Mouse (Mus musculus) ZHBTc4 (cell line): ENCODE data around the gene Ssu2.

Experiments used
- DNase-seq: peaks from one replicate; pipeline ENCODE4 v3.0.0-alpha.2; 2011; ENCODE audit warnings: low read depth, low spot score

Gene Ssu2

GRCm38 (mm10) chr6:112387947-112388346, at the start of gene Ssu2:
Gene Ssu2, minus strand, starts transcription at chr6:112388023.
- no peak for DNase-seq

- no peak for DNase-seq
These were observed 38.4 kb upstream of the Ssu2 start for GRCm38 (mm10) chr6:112426018-112426732.

- no peak for DNase-seq
These were observed 36.1 kb upstream of the Ssu2 start for GRCm38 (mm10) chr6:112423746-112424501.

- peak; percentile 21 for DNase-seq
These were observed 33.1 kb upstream of the Ssu2 start for GRCm38 (mm10) chr6:112420883-112421282.

- DNase-seq, result no peak
These were observed 31.5 kb upstream of the Ssu2 start for GRCm38 (mm10) chr6:112419333-112419732.

GRCm38 (mm10) chr6:112404111-112404510, 16.3 kb upstream of the Ssu2 start:
- no peak for DNase-seq

- DNase-seq, result no peak
These were observed 14.3 kb upstream of the Ssu2 start for GRCm38 (mm10) chr6:112401953-112402683.

GRCm38 (mm10) chr6:112397351-112397750, 9.5 kb upstream of the Ssu2 start:
- DNase-seq, result no peak

GRCm38 (mm10) chr6:112396352-112396751, 8.5 kb upstream of the Ssu2 start:
- no peak for DNase-seq

GRCm38 (mm10) chr6:112388385-112388784, 562 bp upstream of the Ssu2 start:
- DNase-seq, result no peak

- no peak for DNase-seq
These were observed 1.6 kb downstream of the Ssu2 start for GRCm38 (mm10) chr6:112386260-112386659.

GRCm38 (mm10) chr6:112382990-112383685, 4.7 kb downstream of the Ssu2 start:
- DNase-seq, result no peak

GRCm38 (mm10) chr6:112379054-112379453, 8.8 kb downstream of the Ssu2 start:
- DNase-seq, result peak; percentile 57

GRCm38 (mm10) chr6:112375661-112376392, 12.0 kb downstream of the Ssu2 start:
- DNase-seq, result peak; percentile 18

GRCm38 (mm10) chr6:112373886-112374585, 13.8 kb downstream of the Ssu2 start:
- peak; percentile 74 for DNase-seq

GRCm38 (mm10) chr6:112365294-112365693, 22.5 kb downstream of the Ssu2 start:
- DNase-seq, result peak; percentile 90

GRCm38 (mm10) chr6:112364581-112364980, 23.2 kb downstream of the Ssu2 start:
- DNase-seq, result peak; percentile 84

GRCm38 (mm10) chr6:112362349-112362958, 25.4 kb downstream of the Ssu2 start:
- DNase-seq, result peak; percentile 83

GRCm38 (mm10) chr6:112360676-112361075, 27.1 kb downstream of the Ssu2 start:
- DNase-seq, result no peak

GRCm38 (mm10) chr6:112359341-112359740, 28.5 kb downstream of the Ssu2 start:
- DNase-seq, result no peak
